In the genomic region with DNA sequence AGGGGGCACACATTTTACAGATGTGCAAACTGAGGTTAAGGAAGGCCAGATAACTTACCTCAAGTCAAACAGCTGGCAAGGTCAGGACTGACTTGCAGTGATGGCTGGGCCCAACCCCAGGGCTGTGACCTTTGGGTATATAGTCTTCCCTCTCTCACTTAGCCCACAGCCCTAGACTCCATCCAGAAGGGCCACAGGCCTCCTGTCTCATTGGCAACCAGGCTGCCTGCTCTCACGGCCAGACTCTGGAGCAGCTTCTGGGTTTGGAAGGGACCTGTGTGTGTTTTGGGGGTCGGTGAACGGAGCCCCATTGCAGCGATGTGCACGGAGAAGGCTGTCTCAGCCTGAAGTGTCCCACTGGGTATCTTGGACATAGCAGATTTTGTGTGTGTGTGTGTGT, we compare ENCODE assay signal across 10 mouse cellular contexts.
DNase-seq lines count a peak whose midpoint lies in the region; ATAC-seq and TF ChIP-seq lines count a peak whose summit lies in the region.
"Had no signal": no experiment of that assay in that cellular context is flagged by ENCODE, and none has a peak within 500 bp of the region (broad histone marks: within the 10 kb centered on the region; RNA-seq: fewer than 3 reads in every experiment).

No protein-coding gene starts in this region.

- WGBS in heart, postnatal 0 days = 85% methylated on average over 5 of the region's 5 CpGs
- WGBS in spleen, adult 2 months = 91% methylated on average over 5 of the region's 5 CpGs
- WGBS in intestine, postnatal 0 days = 87% methylated on average over 5 of the region's 5 CpGs
- WGBS in stomach, embryonic 16.5 days = 82% methylated on average over 5 of the region's 5 CpGs
- WGBS in thymus, adult 2 months = 92% methylated on average over 5 of the region's 5 CpGs

- H3K27ac ChIP-seq in heart, postnatal 0 days (ENCODE audit: low read depth) = peak overlapping the region; percentile 99
- peak overlapping the region; percentile 48; the same call in 1 of the 2 replicates for H3K27ac ChIP-seq in spleen, adult 2 months (ENCODE audit: insufficient read depth, low read length)
- H3K27ac ChIP-seq in intestine, postnatal 0 days (ENCODE audit: low read depth, low read length) = no peak overlapping the region
- H3K27ac ChIP-seq in stomach, embryonic 16.5 days (ENCODE audit: low read length) = peak overlapping the region; percentile 99
- no peak overlapping the region for H3K27ac ChIP-seq in thymus, adult 2 months (ENCODE audit: control insufficient read depth, insufficient read depth, low read length)

- intact Hi-C loops in heart, postnatal 14 days (cut with DNase I) = no loop called here

- no peak for TF ChIP-seq POLR2A in spleen, adult 2 months (IDR thresholded peaks at IDR 0.05; ENCODE audit: low read depth, low read length)
- no peak for TF ChIP-seq POLR2A in thymus, adult 2 months (IDR thresholded peaks at IDR 0.05; ENCODE audit: control insufficient read depth, extremely low read depth, insufficient read depth, low read length, poor library complexity)

- H3K27me3 ChIP-seq in heart, postnatal 0 days (ENCODE audit: control insufficient read depth, insufficient read depth, low read length) = no peaks in the 10 kb centered on the region
- H3K27me3 ChIP-seq in spleen, adult 2 months (ENCODE audit: control insufficient read depth, insufficient read depth, low read length) = no peaks in the 10 kb centered on the region
- no peaks in the 10 kb centered on the region; the same call in 1 of the 2 replicates for H3K27me3 ChIP-seq in intestine, postnatal 0 days (replicated peaks; ENCODE audit: control insufficient read depth, insufficient read depth, low read length)
- H3K27me3 ChIP-seq in stomach, embryonic 16.5 days (ENCODE audit: control insufficient read depth, insufficient read depth, low read length) = no peaks in the 10 kb centered on the region
- no peaks in the 10 kb centered on the region for H3K27me3 ChIP-seq in thymus, adult 2 months (ENCODE audit: control insufficient read depth, insufficient read depth, low read length)

- no peaks in the 10 kb centered on the region for H3K9me3 ChIP-seq in heart, postnatal 0 days (replicated peaks; ENCODE audit: control insufficient read depth, low read length)
- H3K9me3 ChIP-seq in intestine, postnatal 0 days (ENCODE audit: control insufficient read depth) = no peaks in the 10 kb centered on the region
- H3K9me3 ChIP-seq in stomach, embryonic 16.5 days (replicated peaks; ENCODE audit: control insufficient read depth, low read length) = no peaks in the 10 kb centered on the region

- no peak for TF ChIP-seq EP300 in heart, postnatal 0 days (IDR thresholded peaks at IDR 0.05; ENCODE audit: low read depth)

- no peak overlapping the region for H3K4me2 ChIP-seq in heart, postnatal 0 days (ENCODE audit: low read depth, low read length)
- 0 out of 2 replicates have a peak overlapping the region, but pooled peaks have one; percentile 70 for H3K4me2 ChIP-seq in intestine, postnatal 0 days (replicated peaks; ENCODE audit: low read depth)
- no peak overlapping the region for H3K4me2 ChIP-seq in stomach, embryonic 16.5 days (ENCODE audit: low read depth, low read length)
- H3K4me2 ChIP-seq: liver, embryonic 11.5 days had no signal

- no peak overlapping the region for H3K4me3 ChIP-seq in heart, postnatal 0 days (ENCODE audit: low read depth, low read length)
- no peak overlapping the region for H3K4me3 ChIP-seq in spleen, adult 2 months (ENCODE audit: extremely low read depth, insufficient read depth, insufficient read length)
- no peak overlapping the region for H3K4me3 ChIP-seq in intestine, postnatal 0 days (ENCODE audit: low read depth, low read length)
- no peak overlapping the region for H3K4me3 ChIP-seq in stomach, embryonic 16.5 days (replicated peaks; ENCODE audit: low read length)
- H3K4me3 ChIP-seq in thymus, adult 2 months (ENCODE audit: control insufficient read depth, insufficient read depth, low read length) = no peak overlapping the region

- no peak for ATAC-seq in heart, postnatal 0 days (ENCODE audit: insufficient read depth, low read depth)
- ATAC-seq in intestine, postnatal 0 days = no peak
- ATAC-seq in stomach, embryonic 16.5 days (ENCODE audit: insufficient read depth, low FRiP score) = no peak

- no peak for DNase-seq in heart, postnatal 0 days (ENCODE audit: low spot score)
- no peak for DNase-seq in heart, postnatal 14 days
- DNase-seq in spleen, adult 2 months (ENCODE audit: low read depth in 1 of 2, low spot score in 2 of 2) = no peak
- DNase-seq in spleen, postnatal 36 days (ENCODE audit: low spot score in 2 of 2) = no peak
- no peak for DNase-seq in ovary, postnatal 14 days (ENCODE audit: low spot score)
- DNase-seq in thymus, adult 2 months = no peak
- DNase-seq: gastrocnemius, postnatal 14 days had no signal

- peak overlapping the region; percentile 89; the same call in 1 of the 2 replicates for H3K9ac ChIP-seq in heart, postnatal 0 days (replicated peaks; ENCODE audit: low read depth, low read length)
- no peak overlapping the region for H3K9ac ChIP-seq in intestine, postnatal 0 days (ENCODE audit: low read depth, low read length)
- peak overlapping the region; percentile 87; the same call in 1 of the 2 replicates for H3K9ac ChIP-seq in stomach, embryonic 16.5 days (ENCODE audit: low read length)

- TF ChIP-seq CTCF in heart, postnatal 0 days (IDR thresholded peaks at IDR 0.05; ENCODE audit: low read depth) = no peak
- no peak for TF ChIP-seq CTCF in spleen, adult 2 months (IDR thresholded peaks at IDR 0.05; ENCODE audit: extremely low read depth, insufficient read depth, insufficient read length, insufficient replicate concordance)
- TF ChIP-seq CTCF in intestine, postnatal 0 days (IDR thresholded peaks at IDR 0.05; ENCODE audit: low read depth) = no peak
- TF ChIP-seq CTCF in thymus, adult 2 months (IDR thresholded peaks at IDR 0.05; ENCODE audit: borderline replicate concordance, control insufficient read depth, extremely low read depth, insufficient read depth, low read length, poor library complexity) = no peak

- H3K36me3 ChIP-seq in heart, postnatal 0 days (replicated peaks; ENCODE audit: control insufficient read depth, insufficient read depth, low read length) = no peaks in the 10 kb centered on the region
- H3K36me3 ChIP-seq in spleen, adult 2 months (ENCODE audit: control insufficient read depth, insufficient read depth, low read length) = no peaks in the 10 kb centered on the region
- H3K36me3 ChIP-seq in intestine, postnatal 0 days (ENCODE audit: control insufficient read depth, insufficient read depth) = no peaks in the 10 kb centered on the region
- H3K36me3 ChIP-seq in stomach, embryonic 16.5 days (ENCODE audit: control insufficient read depth, insufficient read depth, low read length) = no peaks in the 10 kb centered on the region
- H3K36me3 ChIP-seq in thymus, adult 2 months (ENCODE audit: control insufficient read depth, insufficient read depth, low read length) = no peaks in the 10 kb centered on the region

- peaks cover 18% of the 10 kb centered on the region; the same call in 1 of the 2 replicates for H3K4me1 ChIP-seq in heart, postnatal 0 days (ENCODE audit: control insufficient read depth, insufficient read depth)
- peaks cover 12% of the 10 kb centered on the region for H3K4me1 ChIP-seq in spleen, adult 2 months (ENCODE audit: control insufficient read depth, insufficient read depth, insufficient read length)
- H3K4me1 ChIP-seq in intestine, postnatal 0 days (replicated peaks; ENCODE audit: control insufficient read depth, insufficient read depth, low read length) = no peaks in the 10 kb centered on the region
- H3K4me1 ChIP-seq in stomach, embryonic 16.5 days (ENCODE audit: control insufficient read depth, insufficient read depth, low read length) = peaks cover 37% of the 10 kb centered on the region
- H3K4me1 ChIP-seq in thymus, adult 2 months (replicated peaks; ENCODE audit: control insufficient read depth, insufficient read depth, low read length) = peaks cover 49% of the 10 kb centered on the region

Comparison
In these comparisons a context has a peak if more than half of its experiments do, and no peak if none do; other contexts are left out.
1. H3K27ac ChIP-seq: peak in heart, postnatal 0 days (single experiment), spleen, adult 2 months (single experiment) and stomach, embryonic 16.5 days (single experiment); none in intestine, postnatal 0 days (single experiment) and thymus, adult 2 months (single experiment).